Mouse (Mus musculus) testis, adult 2 months (tissue): ENCODE data around the gene Usp11. TPM values are rescaled to one million over a fixed set of nuclear protein-coding genes. Genes with fewer than 3 reads are reported as not detected.

Source experiments
- H3K27ac ChIP-seq: fragments of 200-500 bp; 2 replicates; pipeline ENCODE4 v1.5.1; 2012; ENCODE audit warnings: low read depth, low read length; ENCODE audit not compliant: control insufficient read depth, insufficient read depth
- H3K27me3 ChIP-seq: fragments of 200-500 bp; 2 replicates; pipeline ENCODE4 v1.6.1; 2012; ENCODE audit warnings: mild to moderate bottlenecking, low read length, moderate library complexity; ENCODE audit not compliant: control insufficient read depth, insufficient read depth
- H3K36me3 ChIP-seq: fragments of 200-500 bp; 2 replicates; pipeline ENCODE4 v1.6.1; 2012; ENCODE audit warnings: mild to moderate bottlenecking, low read length; ENCODE audit not compliant: control insufficient read depth, insufficient read depth
- H3K4me1 ChIP-seq: fragments of 200-500 bp; 2 replicates; pipeline ENCODE4 v1.6.1; 2012; ENCODE audit warnings: low read length; ENCODE audit not compliant: control insufficient read depth, insufficient read depth
- H3K4me3 ChIP-seq: fragments of 200-500 bp; 2 replicates; pipeline ENCODE4 v1.5.1; 2012; ENCODE audit warnings: low read depth, mild to moderate bottlenecking, low read length, moderate library complexity, mixed read lengths; ENCODE audit not compliant: control insufficient read depth
- CTCF ChIP-seq: fragments of 200-500 bp; IDR thresholded peaks from 2 replicates; pipeline ENCODE4 v1.5.1; 2012; ENCODE audit warnings: low read depth, mild to moderate bottlenecking, inconsistent platforms, low read length, moderate library complexity; ENCODE audit not compliant: control insufficient read depth, insufficient read depth, insufficient replicate concordance
- POLR2A ChIP-seq: fragments of 200-500 bp; IDR thresholded peaks from 2 replicates; pipeline ENCODE4 v1.6.1; 2012; ENCODE audit warnings: low read depth, mild to moderate bottlenecking, inconsistent platforms, low read length, moderate library complexity; ENCODE audit not compliant: control insufficient read depth
- polyA plus RNA-seq: library from polyadenylated mRNA; depleted of rRNA; stranded (reverse); fragments of >200 nt; gene quantifications from 2 replicates; pipeline ENCODE4 v1.2.3, GENCODE M21; 2012

The Usp11 gene
- polyA plus RNA-seq, 1 experiment, result 5.6 TPM

- Histone ChIP-seq H3K27ac (peak within 1 kb of the TSS; percentile 91), H3K36me3 (no peaks in the 10 kb centered on the region), H3K4me3 (peak within 1 kb of the TSS; percentile 89), H3K4me1 (peaks cover 2% of the 10 kb centered on the region; the same call in 1 of the 2 replicates), H3K27me3 (no peaks in the 10 kb centered on the region)
- no peak for TF ChIP-seq POLR2A
- TF ChIP-seq CTCF, result no peak
Observed at GRCm38 (mm10) chrX:20687519-20688067, 16.1 kb upstream of the Usp11 start, which contains the start of gene Cdk16. Cdk16 (plus strand) TSS chrX:20687954.

DNA sequence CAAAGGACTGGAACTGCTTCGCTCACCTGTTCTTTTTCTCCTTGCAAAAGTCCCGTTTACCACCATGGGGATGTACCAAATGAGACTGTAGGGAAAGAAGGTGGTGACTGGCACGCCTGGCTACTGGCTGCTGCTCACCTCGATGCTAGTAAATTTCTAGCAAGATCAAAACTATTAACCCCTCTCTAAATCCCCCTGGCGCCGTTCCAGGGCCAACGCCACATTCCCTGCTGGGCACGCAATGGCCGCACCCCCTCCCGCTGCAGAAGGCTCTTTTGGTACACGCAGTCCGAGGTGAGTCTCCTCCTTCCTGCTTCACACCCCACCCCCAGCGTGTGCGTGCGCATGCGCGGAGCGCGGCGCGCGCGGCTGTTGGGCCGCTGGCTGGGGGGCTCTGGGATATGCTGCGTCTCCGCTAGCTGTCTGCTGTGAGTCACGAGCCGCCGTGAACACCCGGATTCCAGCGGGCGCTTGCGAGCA lies 15.6 kb upstream of the Usp11 start:
- H3K4me1 ChIP-seq, result peaks cover 2% of the 10 kb centered on the region; the same call in 1 of the 2 replicates
- H3K4me3 ChIP-seq, result peak overlapping the region; percentile 89
- H3K36me3 ChIP-seq, result no peaks in the 10 kb centered on the region
- TF ChIP-seq POLR2A (peak; percentile 41; the same call in 1 of the 2 replicates), CTCF (no peak)
- H3K27me3 ChIP-seq, result no peaks in the 10 kb centered on the region
- H3K27ac ChIP-seq, result peak overlapping the region; percentile 91

DNA sequence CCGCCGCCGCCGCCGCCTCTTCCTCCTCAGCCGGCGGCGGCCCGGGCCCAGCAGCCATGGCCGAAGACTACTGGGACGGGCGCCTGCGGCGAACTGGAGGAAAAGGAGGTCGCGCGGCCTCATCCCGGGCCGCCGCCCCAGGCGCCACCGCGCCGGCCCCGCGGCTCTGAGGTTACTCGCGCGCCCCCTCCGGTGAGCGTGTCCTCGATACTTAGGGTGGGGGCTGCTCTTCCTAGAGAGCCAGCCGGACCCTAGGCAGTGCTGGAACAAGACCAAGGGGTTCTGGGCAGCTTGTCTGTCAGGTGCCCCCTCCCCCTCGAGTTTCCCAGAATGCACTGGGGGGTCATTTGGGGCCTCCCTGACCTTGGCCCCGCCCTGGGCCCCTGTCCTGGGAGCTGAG lies 15.1 kb upstream of the Usp11 start:
- peaks cover 2% of the 10 kb centered on the region; the same call in 1 of the 2 replicates for H3K4me1 ChIP-seq
- TF ChIP-seq POLR2A (no peak), CTCF (no peak)
- peak overlapping the region; percentile 89 for H3K4me3 ChIP-seq
- H3K27ac ChIP-seq, result peak overlapping the region; percentile 91
- no peaks in the 10 kb centered on the region for H3K27me3 ChIP-seq
- H3K36me3 ChIP-seq, result no peaks in the 10 kb centered on the region

DNA sequence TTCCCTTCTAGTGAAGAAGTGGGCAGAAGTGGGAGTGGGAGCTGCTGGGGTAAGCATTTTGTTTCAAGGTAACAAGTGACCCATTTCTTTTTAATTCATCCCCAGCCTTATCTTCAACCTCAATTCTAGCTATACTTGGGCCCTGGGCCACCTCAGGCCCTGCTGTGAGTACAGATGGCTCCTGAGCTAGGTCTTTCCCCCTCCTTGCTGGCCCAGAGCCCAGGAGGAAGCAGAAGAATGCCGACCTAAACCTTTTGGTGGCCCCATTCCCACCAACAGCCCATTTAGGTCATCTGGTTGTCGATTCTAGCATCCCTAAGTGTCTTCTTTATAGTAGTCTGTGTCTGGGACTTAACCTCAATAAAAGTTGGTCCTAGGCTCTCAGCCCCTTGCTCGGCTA lies 12.1 kb upstream of the Usp11 start:
- H3K27me3 ChIP-seq, result no peaks in the 10 kb centered on the region
- H3K36me3 ChIP-seq, result no peaks in the 10 kb centered on the region
- no peak overlapping the region for H3K27ac ChIP-seq
- TF ChIP-seq CTCF (no peak), POLR2A (no peak)
- H3K4me3 ChIP-seq, result no peak overlapping the region
- H3K4me1 ChIP-seq, result peaks cover 2% of the 10 kb centered on the region; the same call in 1 of the 2 replicates

- H3K27me3 ChIP-seq, result no peaks in the 10 kb centered on the region
- H3K4me3 ChIP-seq, result peak overlapping the region; percentile 71
- peaks cover 2% of the 10 kb centered on the region; the same call in 1 of the 2 replicates for H3K4me1 ChIP-seq
- no peaks in the 10 kb centered on the region for H3K36me3 ChIP-seq
- peak overlapping the region; percentile 87 for H3K27ac ChIP-seq
- TF ChIP-seq CTCF, result no peak
Observed at GRCm38 (mm10) chrX:20692616-20693015, 11.1 kb upstream of the Usp11 start.

DNA sequence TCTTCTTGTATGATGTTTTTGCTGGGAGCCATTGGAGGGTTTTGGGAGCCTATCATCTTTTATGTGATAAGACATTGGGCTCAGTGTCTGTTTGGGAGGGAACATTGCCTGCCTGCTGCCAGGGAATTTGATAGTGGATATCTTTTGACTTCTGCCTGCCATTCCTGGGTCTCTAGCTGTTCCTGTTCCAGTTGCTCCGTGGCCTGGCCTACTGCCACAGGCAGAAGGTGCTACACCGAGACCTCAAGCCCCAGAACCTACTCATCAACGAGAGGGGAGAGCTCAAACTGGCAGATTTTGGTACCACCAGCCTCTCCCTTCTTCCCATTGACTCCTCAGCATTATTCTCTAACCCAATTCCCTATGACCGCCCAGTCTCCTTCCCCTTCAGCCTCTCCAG lies 7.9 kb upstream of the Usp11 start:
- Histone ChIP-seq H3K27me3 (no peaks in the 10 kb centered on the region), H3K36me3 (no peaks in the 10 kb centered on the region), H3K4me1 (peaks cover 2% of the 10 kb centered on the region; the same call in 1 of the 2 replicates), H3K27ac (no peak overlapping the region), H3K4me3 (no peak overlapping the region)
- no peak for TF ChIP-seq POLR2A
- no peak for TF ChIP-seq CTCF

DNA sequence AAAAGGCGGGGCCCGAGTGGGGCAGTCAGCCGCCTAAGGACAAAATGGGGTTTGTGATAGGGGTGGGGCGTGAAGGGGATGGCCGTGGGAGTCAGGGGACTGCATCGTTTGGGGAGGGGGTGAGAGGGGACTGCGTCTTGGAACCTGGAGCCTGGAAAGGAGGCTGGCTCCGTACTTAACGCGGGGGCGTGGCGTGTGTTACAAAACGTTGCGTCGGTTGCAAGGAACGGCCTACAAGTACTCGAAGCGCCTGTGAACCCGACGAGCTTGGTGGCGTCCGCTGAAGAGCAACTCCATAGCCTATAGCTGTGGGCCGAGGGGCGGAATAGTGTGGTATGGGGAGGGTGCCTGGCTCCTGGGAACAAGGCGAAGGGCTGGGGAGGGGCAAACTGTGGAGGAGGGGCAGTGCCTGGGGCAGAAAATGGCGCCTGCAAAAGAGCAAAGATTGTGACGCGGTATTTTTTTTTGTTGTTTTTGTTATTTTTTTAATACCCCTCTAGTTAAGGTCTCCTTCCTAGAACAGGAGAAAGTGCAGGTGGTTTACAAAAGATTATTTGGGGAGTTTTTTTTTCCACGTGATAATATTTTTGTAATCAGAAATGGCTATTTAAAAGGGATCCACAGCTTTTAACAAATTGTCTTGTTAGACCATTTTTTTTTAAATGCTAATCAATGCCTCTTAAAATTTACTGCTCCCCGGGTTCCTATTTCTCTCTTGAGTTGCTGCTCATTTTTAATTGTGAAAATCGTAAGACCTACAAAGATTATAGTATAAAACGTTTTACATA lies 783 bp downstream of the Usp11 start:
- Histone ChIP-seq H3K27ac (peak overlapping the region; percentile 91), H3K27me3 (no peaks in the 10 kb centered on the region), H3K36me3 (no peaks in the 10 kb centered on the region), H3K4me3 (peak overlapping the region; percentile 80), H3K4me1 (no peaks in the 10 kb centered on the region)
- TF ChIP-seq CTCF (no peak), POLR2A (peak; percentile 37; the same call in 1 of the 2 replicates)
